Mouse (Mus musculus) ovary, postnatal 36 days (tissue): ENCODE measurements around the gene Cers4.
A peak's percentile ranks its signal among the peaks of the same experiment; 100 is the strongest.

ENCODE experiments used
- DNase-seq: peaks from one replicate; pipeline ENCODE4 v3.0.0; 2022; ENCODE audit warnings: low spot score, mixed read lengths

Gene Cers4

GRCm38 (mm10) chr8:4492851-4493685, at the start of gene Cers4:
TSS of gene Cers4 (plus strand) at chr8:4493026.
- DNase-seq = peak; percentile 85

GRCm38 (mm10) chr8:4458165-4458564, 34.7 kb upstream of the Cers4 start:
- no peak for DNase-seq

- DNase-seq = no peak
Observed at GRCm38 (mm10) chr8:4463061-4463460, 29.8 kb upstream of the Cers4 start.

- DNase-seq = no peak
Observed at GRCm38 (mm10) chr8:4474419-4475187, 18.2 kb upstream of the Cers4 start.

- DNase-seq = no peak
Observed at GRCm38 (mm10) chr8:4481154-4481553, 11.7 kb upstream of the Cers4 start.

- no peak for DNase-seq
Observed at GRCm38 (mm10) chr8:4481586-4481985, 11.2 kb upstream of the Cers4 start.

GRCm38 (mm10) chr8:4482501-4482900, 10.3 kb upstream of the Cers4 start:
- DNase-seq = no peak

GRCm38 (mm10) chr8:4483330-4483729, 9.5 kb upstream of the Cers4 start:
- peak; percentile 42 for DNase-seq

GRCm38 (mm10) chr8:4493686-4494440, 1.0 kb downstream of the Cers4 start:
- DNase-seq = peak; percentile 38

- DNase-seq = no peak
Observed at GRCm38 (mm10) chr8:4495976-4496375, 3.1 kb downstream of the Cers4 start.

- no peak for DNase-seq
Observed at GRCm38 (mm10) chr8:4497610-4498009, 4.8 kb downstream of the Cers4 start.

GRCm38 (mm10) chr8:4505364-4505763, 12.5 kb downstream of the Cers4 start:
- DNase-seq = no peak

- no peak for DNase-seq
Observed at GRCm38 (mm10) chr8:4507527-4507926, 14.7 kb downstream of the Cers4 start.

- DNase-seq = no peak
Observed at GRCm38 (mm10) chr8:4510824-4511223, 18.0 kb downstream of the Cers4 start.

GRCm38 (mm10) chr8:4511429-4512115, 18.7 kb downstream of the Cers4 start:
- no peak for DNase-seq

GRCm38 (mm10) chr8:4512116-4512495, 19.3 kb downstream of the Cers4 start:
- DNase-seq = peak; percentile 35

GRCm38 (mm10) chr8:4516162-4516561, 23.3 kb downstream of the Cers4 start:
- DNase-seq = peak; percentile 44

GRCm38 (mm10) chr8:4521472-4521871, 28.6 kb downstream of the Cers4 start:
- DNase-seq = no peak

GRCm38 (mm10) chr8:4523525-4523924, 30.7 kb downstream of the Cers4 start:
- DNase-seq = no peak
